ENCODE assay signal across 8 mouse cellular contexts in the genomic region with DNA sequence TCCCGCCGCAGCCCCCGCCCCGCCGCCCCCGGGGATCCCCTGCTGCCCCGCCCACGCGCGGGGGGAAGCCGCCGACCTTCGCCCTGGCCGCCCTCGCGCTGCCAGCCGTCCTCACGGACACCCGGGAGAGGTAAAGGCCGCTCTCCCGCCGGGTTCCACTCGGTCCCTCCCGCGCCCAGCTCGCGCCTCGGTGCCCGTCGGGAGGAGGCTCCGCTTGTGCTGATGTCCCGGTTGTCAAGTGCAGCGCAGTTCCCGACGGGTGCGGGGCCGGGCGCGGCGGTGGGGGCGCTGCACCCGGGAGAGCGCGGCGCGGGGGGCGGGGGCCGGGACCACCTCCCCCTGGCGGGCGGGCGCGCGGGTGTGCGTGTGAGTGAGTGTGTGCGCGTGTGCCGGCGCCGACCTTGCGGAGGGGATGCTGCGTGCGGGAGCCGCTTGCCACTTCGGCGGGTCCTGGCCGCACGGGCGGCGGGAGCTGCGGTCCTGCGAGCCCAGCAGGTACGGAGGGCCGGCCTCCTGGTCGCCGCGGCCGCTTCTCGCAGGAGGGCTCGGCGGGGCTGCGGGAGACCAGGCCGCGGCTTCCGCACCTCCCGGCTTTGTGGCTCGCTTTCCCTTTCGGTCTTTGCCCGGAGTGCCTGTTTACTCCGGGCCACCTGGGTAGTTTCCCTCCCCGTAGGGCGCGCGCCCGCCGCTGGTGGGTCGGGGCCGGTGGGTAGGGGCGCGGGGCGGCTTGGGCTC. TPM values are rescaled to one million over a fixed set of nuclear protein-coding genes. Genes with fewer than 3 reads are reported as not detected.
DNase-seq lines count a peak whose midpoint lies in the region; ATAC-seq lines count a peak whose summit lies in the region.

Hivep1 (plus strand) TSS at position 61 of the 735 bp plus-strand sequence.

- DNase-seq in ovary, postnatal 14 days (ENCODE audit: low spot score): peak; percentile 58
- no peak for DNase-seq in ovary, postnatal 36 days (ENCODE audit: low spot score)
- DNase-seq in embryo, embryonic 11 days: peak; percentile 82
- no peak for DNase-seq in gastrocnemius, postnatal 25 days

- peak; percentile 58 for ATAC-seq in intestine, embryonic 16.5 days
- peak; percentile 37; the same call in 1 of the 2 replicates for ATAC-seq in limb, embryonic 15.5 days (ENCODE audit: insufficient number of reproducible peaks, low FRiP score, low TSS enrichment, low read depth)
- peak; percentile 70 for ATAC-seq in midbrain, embryonic 16.5 days
- peak; percentile 34 for ATAC-seq in stomach, embryonic 14.5 days (ENCODE audit: insufficient number of reproducible peaks, insufficient read depth, low FRiP score, low read depth)

- no peaks in the 10 kb centered on the region for H3K27me3 ChIP-seq in intestine, embryonic 16.5 days (replicated peaks; ENCODE audit: control insufficient read depth, insufficient read depth, low read length)
- H3K27me3 ChIP-seq in limb, embryonic 15.5 days: no peaks in the 10 kb centered on the region
- H3K27me3 ChIP-seq in midbrain, embryonic 16.5 days (ENCODE audit: control insufficient read depth, insufficient read depth, low read depth, low read length): no peaks in the 10 kb centered on the region
- H3K27me3 ChIP-seq in stomach, embryonic 14.5 days (ENCODE audit: control insufficient read depth, insufficient read depth, low read length): no peaks in the 10 kb centered on the region

- H3K9me3 ChIP-seq in intestine, embryonic 16.5 days (ENCODE audit: control insufficient read depth, low read length): no peaks in the 10 kb centered on the region
- H3K9me3 ChIP-seq in limb, embryonic 15.5 days: no peaks in the 10 kb centered on the region
- no peaks in the 10 kb centered on the region for H3K9me3 ChIP-seq in midbrain, embryonic 16.5 days (replicated peaks; ENCODE audit: control insufficient read depth, low read length, poor library complexity, severe bottlenecking)
- no peaks in the 10 kb centered on the region for H3K9me3 ChIP-seq in stomach, embryonic 14.5 days (ENCODE audit: control insufficient read depth, low read depth, low read length)

- H3K27ac ChIP-seq in intestine, embryonic 16.5 days (ENCODE audit: low read length): peak within 1 kb of the TSS; percentile 97
- peak within 1 kb of the TSS; percentile 95 for H3K27ac ChIP-seq in limb, embryonic 15.5 days
- H3K27ac ChIP-seq in midbrain, embryonic 16.5 days (ENCODE audit: low read length): peak within 1 kb of the TSS; percentile 91
- H3K27ac ChIP-seq in stomach, embryonic 14.5 days (ENCODE audit: low read length): peak within 1 kb of the TSS; percentile 96

- no peaks in the 10 kb centered on the region for H3K36me3 ChIP-seq in intestine, embryonic 16.5 days (ENCODE audit: control insufficient read depth, insufficient read depth, low read length)
- H3K36me3 ChIP-seq in limb, embryonic 15.5 days: peaks cover 14% of the 10 kb centered on the region; the same call in 1 of the 2 replicates
- H3K36me3 ChIP-seq in midbrain, embryonic 16.5 days (ENCODE audit: control insufficient read depth, insufficient read depth, low read length): 0 out of 2 replicates have a peak, but pooled peaks cover 4% of the 10 kb centered on the region
- peaks cover 5% of the 10 kb centered on the region for H3K36me3 ChIP-seq in stomach, embryonic 14.5 days (ENCODE audit: control insufficient read depth, insufficient read depth, low read length)

- under 1% methylated on average over 81 of the region's 100 CpGs for WGBS in intestine, embryonic 16.5 days
- WGBS in limb, embryonic 15.5 days: under 1% methylated on average over 87 of the region's 100 CpGs
- 0% methylated on average over 69 of the region's 100 CpGs for WGBS in midbrain, embryonic 16.5 days
- under 1% methylated on average over 77 of the region's 100 CpGs for WGBS in stomach, embryonic 14.5 days

- peak within 1 kb of the TSS; percentile 96 for H3K4me3 ChIP-seq in intestine, embryonic 16.5 days (ENCODE audit: low read length)
- H3K4me3 ChIP-seq in limb, embryonic 15.5 days: peak within 1 kb of the TSS; percentile 94
- peak within 1 kb of the TSS; percentile 67 for H3K4me3 ChIP-seq in midbrain, embryonic 16.5 days (ENCODE audit: low read depth, low read length)
- H3K4me3 ChIP-seq in stomach, embryonic 14.5 days (ENCODE audit: low read depth, low read length): peak within 1 kb of the TSS; percentile 88

- peak within 1 kb of the TSS; percentile 88 for H3K9ac ChIP-seq in intestine, embryonic 16.5 days (ENCODE audit: low read depth, low read length)
- H3K9ac ChIP-seq in limb, embryonic 15.5 days: peak within 1 kb of the TSS; percentile 82
- H3K9ac ChIP-seq in midbrain, embryonic 16.5 days (ENCODE audit: low read depth, low read length): peak within 1 kb of the TSS; percentile 86
- H3K9ac ChIP-seq in stomach, embryonic 14.5 days (replicated peaks; ENCODE audit: low read depth, low read length): peak within 1 kb of the TSS; percentile 90

- peaks cover 14% of the 10 kb centered on the region for H3K4me1 ChIP-seq in intestine, embryonic 16.5 days (ENCODE audit: control insufficient read depth, insufficient read depth, low read length)
- H3K4me1 ChIP-seq in limb, embryonic 15.5 days: peaks cover 18% of the 10 kb centered on the region
- peaks cover 30% of the 10 kb centered on the region for H3K4me1 ChIP-seq in midbrain, embryonic 16.5 days (ENCODE audit: control insufficient read depth, insufficient read depth, low read length)
- peaks cover 3% of the 10 kb centered on the region; the same call in 1 of the 2 replicates for H3K4me1 ChIP-seq in stomach, embryonic 14.5 days (ENCODE audit: control insufficient read depth, insufficient read depth, low read length)

- H3K4me2 ChIP-seq in intestine, embryonic 16.5 days (ENCODE audit: low read depth, low read length): peak within 1 kb of the TSS; percentile 91
- H3K4me2 ChIP-seq in limb, embryonic 15.5 days: peak within 1 kb of the TSS; percentile 75
- peak within 1 kb of the TSS; percentile 79 for H3K4me2 ChIP-seq in midbrain, embryonic 16.5 days (ENCODE audit: low read length)
- peak within 1 kb of the TSS; percentile 90 for H3K4me2 ChIP-seq in stomach, embryonic 14.5 days (replicated peaks; ENCODE audit: low read depth, low read length)

RNA-seq across cellular contexts. Expression of gene Hivep1, which starts in this region (rescaled TPM):
- total RNA-seq in gastrocnemius, postnatal 25 days (2021): 10 to 100 TPM; 12.4 to 14.4 TPM
- polyA plus RNA-seq in intestine, embryonic 16.5 days (2015; fragmentation: Nextera tagmentation; extraction: Ambion mirVana): 5.6 and 5.9 TPM in 2 replicates
- polyA plus RNA-seq in limb, embryonic 15.5 days (2015; fragmentation: Nextera tagmentation; extraction: Ambion mirVana): 10.5 and 13.1 TPM in 2 replicates
- 16.0 and 18.3 TPM in 2 replicates for polyA plus RNA-seq in midbrain, embryonic 16.5 days (2015; fragmentation: Nextera tagmentation; extraction: Ambion mirVana)
- polyA plus RNA-seq in stomach, embryonic 14.5 days (2014; fragmentation: Nextera tagmentation; extraction: Ambion mirVana): 9.3 and 12.0 TPM in 2 replicates

Comparison
In these comparisons a context has a peak if more than half of its experiments do, and no peak if none do; other contexts are left out.
1. DNase-seq: peak in ovary, postnatal 14 days (single experiment) and embryo, embryonic 11 days (single experiment); none in ovary, postnatal 36 days (single experiment) and gastrocnemius, postnatal 25 days (single experiment).
2. Peak in every context shown above with its lines, with median percentiles within 50 percentile points of each other: ATAC-seq, H3K27ac ChIP-seq, H3K4me2 ChIP-seq, H3K4me3 ChIP-seq and H3K9ac ChIP-seq.